Mouse (Mus musculus): Measurements from ENCODE around the gene Gm28047. TPM values are rescaled to one million over a fixed set of nuclear protein-coding genes. Genes with fewer than 3 reads are reported as not detected.
"Not testable (repeated sequence)": the region's sequence is repeated elsewhere in the genome, so short reads cannot be mapped to it uniquely, and the experiment has no call there.

The Gm28047 gene
- polyA plus RNA-seq, 2 experiments: not detected

DNA sequence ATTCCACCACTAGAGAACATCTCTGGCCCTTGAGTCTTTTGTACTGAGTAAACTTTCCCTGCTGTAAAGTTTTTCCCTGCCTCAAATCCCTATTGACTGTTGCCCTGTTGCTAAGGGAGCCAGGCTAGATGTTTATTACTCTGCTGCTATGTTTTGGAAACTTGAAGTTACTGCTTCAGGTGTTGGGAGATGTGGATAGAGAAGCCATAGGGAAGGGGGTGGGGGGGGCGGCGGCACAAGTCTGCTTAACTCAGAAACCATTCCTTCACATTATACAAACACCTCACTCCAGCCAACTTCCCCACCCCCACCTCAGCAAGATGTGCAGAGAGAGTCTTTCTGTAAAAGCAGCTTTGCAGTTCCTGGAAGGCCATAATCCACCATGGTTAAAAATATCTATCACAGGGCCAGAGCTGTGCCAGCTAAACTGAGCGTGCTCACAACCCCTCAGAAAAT lies 33.1 kb upstream of the Gm28047 start:
- peaks cover 0 to under 1% of the 10 kb centered on the region in 2 experiments; a peak in 1 of 4 replicates for H3K4me1 ChIP-seq (replicated peaks; ENCODE audit: control insufficient read depth in 2 of 2, insufficient read depth in 2 of 2, low read length in 1 of 2)
- no peaks in the 10 kb centered on the region for H3K9me3 ChIP-seq (ENCODE audit: control insufficient read depth, low read length)
- no peak overlapping the region for H3K4me3 ChIP-seq (ENCODE audit: insufficient read depth in 1 of 2, low read depth in 2 of 2, low read length in 2 of 2)
- H3K27ac ChIP-seq: no peak overlapping the region
- DNase-seq (ENCODE audit: low read depth in 3 of 3, low spot score in 3 of 3) (no peak), ATAC-seq (ENCODE audit: insufficient read depth) (no peak)
- TF ChIP-seq EP300 (IDR thresholded peaks at IDR 0.05; ENCODE audit: low read depth): no peak
- no peak for TF ChIP-seq CTCF (IDR thresholded peaks at IDR 0.05; ENCODE audit: low read depth)
- peaks cover 8% of the 10 kb centered on the region for H3K36me3 ChIP-seq (replicated peaks; ENCODE audit: control insufficient read depth, insufficient read depth, low read depth)
- 77% methylated on average over 3 of the region's 3 CpGs for whole genome bisulfite sequencing (ENCODE audit: insufficient replicate concordance)
- no peaks in the 10 kb centered on the region for H3K27me3 ChIP-seq (ENCODE audit: control insufficient read depth, insufficient read depth, low read length)
- H3K9ac ChIP-seq (replicated peaks): no peak overlapping the region
- no peak overlapping the region for H3K4me2 ChIP-seq (ENCODE audit: low read depth)

DNA sequence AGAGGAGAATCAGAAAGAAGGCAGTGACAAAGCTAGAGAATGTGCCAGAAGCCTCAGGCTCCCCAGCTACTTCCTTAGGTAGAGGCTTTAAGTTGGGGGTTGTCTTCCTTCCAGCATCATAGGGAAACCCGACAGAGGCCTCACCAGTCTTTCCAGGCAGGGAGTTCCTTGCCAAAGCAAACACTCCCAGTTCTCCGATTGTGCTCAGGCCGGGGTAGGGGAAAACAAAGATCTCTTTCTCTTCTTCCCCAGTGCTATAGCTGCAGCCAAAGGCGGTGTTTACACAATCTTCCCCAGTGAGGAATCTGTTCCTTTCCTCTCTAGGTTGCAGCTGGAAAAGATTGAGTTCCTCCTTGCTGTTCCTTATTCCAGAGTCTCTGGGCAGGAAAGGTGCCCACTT lies 31.8 kb upstream of the Gm28047 start:
- ATAC-seq (ENCODE audit: insufficient read depth) (no peak), DNase-seq (ENCODE audit: low read depth in 3 of 3, low spot score in 3 of 3) (no peak)
- TF ChIP-seq CTCF (IDR thresholded peaks at IDR 0.05; ENCODE audit: low read depth) (no peak), EP300 (IDR thresholded peaks at IDR 0.05; ENCODE audit: low read depth) (no peak)
- Histone ChIP-seq H3K27me3 (ENCODE audit: control insufficient read depth, insufficient read depth, low read length) (no peaks in the 10 kb centered on the region), H3K4me1 (replicated peaks; ENCODE audit: control insufficient read depth in 2 of 2, insufficient read depth in 2 of 2, low read length in 1 of 2) (peaks cover 0 to 2% of the 10 kb centered on the region in 2 experiments; a peak in 1 of 4 replicates), H3K27ac (no peak overlapping the region), H3K4me2 (ENCODE audit: low read depth) (no peak overlapping the region), H3K9me3 (ENCODE audit: control insufficient read depth, low read length) (no peaks in the 10 kb centered on the region), H3K9ac (replicated peaks) (no peak overlapping the region), H3K4me3 (ENCODE audit: insufficient read depth in 1 of 2, low read depth in 2 of 2, low read length in 2 of 2) (no peak overlapping the region), H3K36me3 (replicated peaks; ENCODE audit: control insufficient read depth, insufficient read depth, low read depth) (no peaks in the 10 kb centered on the region; the same call in 1 of the 2 replicates)
- 35% methylated on average over 4 of the region's 4 CpGs for WGBS (ENCODE audit: insufficient replicate concordance)

DNA sequence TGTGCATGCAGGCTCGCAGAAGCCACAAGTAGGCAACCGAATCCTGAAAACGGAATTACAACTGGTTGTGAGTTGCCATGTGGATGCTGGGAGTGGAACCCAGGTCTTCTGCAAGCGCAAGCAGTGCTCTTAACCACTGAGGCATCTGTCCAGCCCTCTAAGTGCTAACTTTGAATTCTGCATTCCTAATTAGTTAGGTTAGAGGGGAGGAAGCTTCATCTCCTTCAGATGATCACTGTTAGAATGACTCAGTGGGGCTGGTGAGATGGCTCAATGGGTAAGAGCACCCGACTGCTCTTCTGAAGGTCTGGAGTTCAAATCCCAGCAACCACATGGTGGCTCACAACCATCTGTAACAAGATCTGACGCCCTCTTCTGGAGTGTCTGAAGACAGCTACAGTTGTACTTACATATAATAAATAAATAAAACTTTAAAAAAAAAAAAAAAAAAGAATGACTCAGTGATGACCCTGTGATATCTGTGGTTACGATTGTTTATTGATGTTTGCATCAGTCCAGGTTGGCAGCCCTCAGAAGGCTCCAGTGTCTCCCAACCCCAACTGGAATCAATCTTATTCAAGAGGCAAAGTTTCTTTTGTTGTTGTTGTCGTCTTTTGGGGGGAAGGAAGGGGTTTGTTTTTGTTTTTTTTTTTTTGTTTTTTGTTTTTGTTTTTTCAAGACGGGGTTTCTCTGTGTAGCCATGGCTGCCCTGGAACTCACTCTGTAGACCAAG lies 27.2 kb upstream of the Gm28047 start:
- H3K27me3 ChIP-seq (ENCODE audit: control insufficient read depth, insufficient read depth, low read length); H3K27ac ChIP-seq; H3K9me3 ChIP-seq (ENCODE audit: control insufficient read depth, low read length); H3K4me2 ChIP-seq (ENCODE audit: low read depth); H3K4me3 ChIP-seq (ENCODE audit: insufficient read depth in 1 of 2, low read depth in 2 of 2, low read length in 2 of 2); DNase-seq (ENCODE audit: low read depth in 3 of 3, low spot score in 3 of 3); ATAC-seq (ENCODE audit: insufficient read depth); H3K36me3 ChIP-seq (replicated peaks; ENCODE audit: control insufficient read depth, insufficient read depth, low read depth); H3K9ac ChIP-seq (replicated peaks); H3K4me1 ChIP-seq (replicated peaks; ENCODE audit: control insufficient read depth in 2 of 2, insufficient read depth in 2 of 2, low read length in 1 of 2): not testable (repeated sequence)
- WGBS (ENCODE audit: insufficient replicate concordance): 74% methylated on average over 8 of the region's 9 CpGs

DNA sequence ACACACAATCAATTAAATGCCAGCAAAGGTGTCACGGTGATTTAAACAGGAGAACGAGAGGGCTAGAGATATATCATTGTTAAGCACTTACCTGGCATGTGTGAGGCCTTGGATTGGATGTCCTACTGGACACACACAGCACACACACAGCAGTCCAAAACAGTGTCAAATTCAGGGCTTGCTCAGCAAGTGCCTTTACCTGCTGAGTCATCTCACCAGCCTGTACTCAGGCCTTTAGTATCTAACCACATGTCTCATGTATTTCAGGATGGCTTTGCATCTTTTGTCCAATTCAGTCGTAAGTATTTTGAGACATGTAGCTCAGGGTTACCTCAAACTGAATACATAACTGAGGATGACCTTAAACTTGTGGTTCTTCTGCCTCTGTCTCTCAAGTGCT lies 26.2 kb upstream of the Gm28047 start:
- DNase-seq (ENCODE audit: low read depth in 3 of 3, low spot score in 3 of 3) (no peak), ATAC-seq (ENCODE audit: insufficient read depth) (no peak)
- no peak overlapping the region for H3K9ac ChIP-seq (replicated peaks)
- H3K36me3 ChIP-seq (replicated peaks; ENCODE audit: control insufficient read depth, insufficient read depth, low read depth): no peaks in the 10 kb centered on the region
- H3K9me3 ChIP-seq (ENCODE audit: control insufficient read depth, low read length): no peaks in the 10 kb centered on the region
- no peak overlapping the region for H3K27ac ChIP-seq
- 64% methylated on average over 3 of the region's 3 CpGs for WGBS (ENCODE audit: insufficient replicate concordance)
- no peak overlapping the region for H3K4me3 ChIP-seq (ENCODE audit: insufficient read depth in 1 of 2, low read depth in 2 of 2, low read length in 2 of 2)
- no peak overlapping the region for H3K4me2 ChIP-seq (ENCODE audit: low read depth)
- H3K27me3 ChIP-seq (ENCODE audit: control insufficient read depth, insufficient read depth, low read length): no peaks in the 10 kb centered on the region
- TF ChIP-seq CTCF (IDR thresholded peaks at IDR 0.05; ENCODE audit: low read depth): no peak
- no peak for TF ChIP-seq EP300 (IDR thresholded peaks at IDR 0.05; ENCODE audit: low read depth)
- H3K4me1 ChIP-seq (replicated peaks; ENCODE audit: control insufficient read depth in 2 of 2, insufficient read depth in 2 of 2, low read length in 1 of 2): 0 out of 4 replicates have a peak, but pooled peaks cover 0 to 2% of the 10 kb centered on the region in 2 experiments

- no peaks in the 10 kb centered on the region for H3K27me3 ChIP-seq (ENCODE audit: control insufficient read depth, insufficient read depth, low read length)
- DNase-seq (ENCODE audit: low read depth in 3 of 3, low spot score in 3 of 3): no peak
- no peak overlapping the region for H3K27ac ChIP-seq
- H3K4me2 ChIP-seq (ENCODE audit: low read depth): no peak overlapping the region
- TF ChIP-seq EP300 (IDR thresholded peaks at IDR 0.05; ENCODE audit: low read depth) (no peak), CTCF (IDR thresholded peaks at IDR 0.05; ENCODE audit: low read depth) (no peak)
- 73% methylated on average over 3 of the region's 3 CpGs for whole genome bisulfite sequencing (ENCODE audit: insufficient replicate concordance)
- no peaks in the 10 kb centered on the region for H3K9me3 ChIP-seq (ENCODE audit: control insufficient read depth, low read length)
- no peaks in the 10 kb centered on the region for H3K36me3 ChIP-seq (replicated peaks; ENCODE audit: control insufficient read depth, insufficient read depth, low read depth)
- no peak overlapping the region for H3K4me3 ChIP-seq (ENCODE audit: insufficient read depth in 1 of 2, low read depth in 2 of 2, low read length in 2 of 2)
- no peak for ATAC-seq (ENCODE audit: insufficient read depth)
- H3K4me1 ChIP-seq (replicated peaks; ENCODE audit: control insufficient read depth in 2 of 2, insufficient read depth in 2 of 2, low read length in 1 of 2): no peaks in the 10 kb centered on the region; a peak in 1 of 4 replicates
- no peak overlapping the region for H3K9ac ChIP-seq (replicated peaks)
Measured at GRCm38 (mm10) chr15:102635817-102636216, 10.9 kb upstream of the Gm28047 start.
